Mouse (Mus musculus) kidney, embryonic 16.5 days (tissue): ENCODE results near the gene Smug1. TPM values are rescaled to one million over a fixed set of nuclear protein-coding genes. Genes with fewer than 3 reads are reported as not detected.

ENCODE experiments used
- ATAC-seq: fragments of 200-750 bp; cut with Nextera tagmentation; 2 replicates; pipeline ENCODE4 v1.8.0; 2017; ENCODE audit warnings: moderate TSS enrichment; ENCODE audit not compliant: low FRiP score, low TSS enrichment
- H3K27ac ChIP-seq: fragments of 300-500 bp; sonication (generic); 2 replicates; pipeline ENCODE4 v1.5.1; 2014; ENCODE audit warnings: low read length
- H3K27me3 ChIP-seq: fragments of 300-500 bp; sonication (generic); 2 replicates; pipeline ENCODE4 v1.6.1; 2014; ENCODE audit warnings: low read length, control low read depth, mixed read lengths; ENCODE audit not compliant: insufficient read depth
- H3K36me3 ChIP-seq: fragments of 300-500 bp; sonication (generic); 2 replicates; pipeline ENCODE4 v1.6.1; 2014; ENCODE audit warnings: low read length, control low read depth, mixed read lengths; ENCODE audit not compliant: insufficient read depth
- H3K4me1 ChIP-seq: fragments of 300-500 bp; sonication (generic); 2 replicates; pipeline ENCODE4 v1.6.1; 2014; ENCODE audit warnings: low read length, control low read depth, mixed read lengths; ENCODE audit not compliant: insufficient read depth
- H3K4me2 ChIP-seq: fragments of 300-500 bp; sonication (generic); replicated peaks from 2 replicates; pipeline ENCODE4 v1.6.1; 2014; ENCODE audit warnings: low read depth, low read length
- H3K4me3 ChIP-seq: fragments of 300-500 bp; sonication (generic); 2 replicates; pipeline ENCODE4 v1.5.1; 2014; ENCODE audit warnings: mild to moderate bottlenecking, low read length
- H3K9ac ChIP-seq: fragments of 300-500 bp; sonication (generic); replicated peaks from 2 replicates; pipeline ENCODE4 v1.6.1; 2014; ENCODE audit warnings: low read length
- H3K9me3 ChIP-seq: fragments of 300-500 bp; sonication (generic); 2 replicates; pipeline ENCODE4 v1.6.1; 2016; ENCODE audit warnings: low read length, control low read depth
- WGBS: fragments of 180-500 bp; shearing (Covaris S2); extraction: QIAGEN DNeasy Blood & Tissue Kit; methylation state at CpG from one replicate; pipeline ENCODE4 v1.1.7; 2014; 5-methylcytosine and 5-hydroxymethylcytosine counted together
- polyA plus RNA-seq: library from polyadenylated mRNA; unstranded; fragments of >200 nt; fragmentation: Nextera tagmentation; extraction: Ambion mirVana; gene quantifications from 2 replicates; pipeline ENCODE4 v1.2.1, GENCODE M21; 2015

Smug1 gene
- polyA plus RNA-seq, 1 experiment from 2014 or later = 19.8 TPM

GRCm38 (mm10) chr15:103190531-103191462 lies 23.9 kb upstream of the Smug1 start:
- Histone ChIP-seq H3K4me2 (no peak overlapping the region), H3K9me3 (no peaks in the 10 kb centered on the region), H3K27ac (peak overlapping the region; percentile 74), H3K27me3 (no peaks in the 10 kb centered on the region), H3K4me1 (peaks cover 23% of the 10 kb centered on the region), H3K9ac (no peak overlapping the region), H3K36me3 (peaks cover 5% of the 10 kb centered on the region), H3K4me3 (no peak overlapping the region)
- ATAC-seq = peak; percentile 67
- 17% methylated on average over 10 of the region's 10 CpGs for WGBS

- Histone ChIP-seq H3K36me3 (peaks cover 5% of the 10 kb centered on the region), H3K4me1 (peaks cover 23% of the 10 kb centered on the region), H3K4me3 (no peak overlapping the region), H3K9ac (no peak overlapping the region), H3K27me3 (no peaks in the 10 kb centered on the region), H3K4me2 (no peak overlapping the region), H3K27ac (peak overlapping the region; percentile 74), H3K9me3 (no peaks in the 10 kb centered on the region)
- ATAC-seq = peak; percentile 33
- 37% methylated on average over 7 of the region's 7 CpGs for WGBS
Measured at GRCm38 (mm10) chr15:103190083-103190482, 23.2 kb upstream of the Smug1 start.

- Histone ChIP-seq H3K4me2 (no peak overlapping the region), H3K4me1 (peaks cover 33% of the 10 kb centered on the region), H3K27ac (peak overlapping the region; percentile 2; the same call in 1 of the 2 replicates), H3K36me3 (peaks cover 5% of the 10 kb centered on the region), H3K9me3 (no peaks in the 10 kb centered on the region), H3K4me3 (no peak overlapping the region), H3K9ac (no peak overlapping the region), H3K27me3 (no peaks in the 10 kb centered on the region)
- no peak for ATAC-seq
- WGBS = 44% methylated on average over 6 of the region's 6 CpGs
Measured at GRCm38 (mm10) chr15:103187803-103188202, 20.9 kb upstream of the Smug1 start.

DNA sequence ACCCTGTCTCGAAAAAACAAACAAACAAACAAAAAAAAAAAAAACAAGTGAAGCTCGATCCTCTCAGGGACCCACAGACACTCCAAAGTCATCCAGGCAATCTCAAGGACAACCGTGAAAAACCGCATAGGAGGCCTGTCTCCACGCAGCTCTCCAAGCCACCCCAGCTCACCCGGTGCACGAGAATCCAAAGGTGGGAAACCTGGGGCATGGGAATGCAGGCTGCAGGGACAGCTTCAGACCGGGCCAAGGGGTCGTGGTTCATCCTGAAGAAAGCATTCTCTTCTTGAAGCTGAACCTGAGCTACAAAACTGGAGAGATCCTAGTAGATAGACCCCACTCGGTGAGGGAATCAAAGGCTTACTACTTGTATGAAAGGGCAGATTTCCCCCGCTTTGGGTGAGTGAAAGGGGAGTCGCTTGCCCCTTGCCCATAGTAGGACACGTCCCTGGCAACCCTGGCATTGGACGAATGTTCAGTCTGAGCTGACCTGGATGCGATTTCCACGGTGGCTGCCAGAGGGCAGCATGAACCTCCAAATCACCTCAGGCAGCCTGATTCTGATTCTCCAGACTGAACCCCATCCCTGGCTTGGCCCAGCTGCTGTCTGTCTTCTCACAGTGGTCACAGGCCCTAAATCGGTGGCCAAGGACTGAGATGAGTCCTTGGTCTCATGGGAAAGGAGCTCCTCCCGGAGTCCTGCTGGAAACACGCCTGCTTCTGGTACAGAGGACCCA lies 18.7 kb upstream of the Smug1 start:
- Histone ChIP-seq H3K4me3 (no peak overlapping the region), H3K9ac (no peak overlapping the region), H3K27ac (no peak overlapping the region), H3K36me3 (no peaks in the 10 kb centered on the region), H3K4me2 (no peak overlapping the region), H3K4me1 (peaks cover 27% of the 10 kb centered on the region), H3K9me3 (no peaks in the 10 kb centered on the region), H3K27me3 (no peaks in the 10 kb centered on the region)
- ATAC-seq = no peak
- 44% methylated on average over 18 of the region's 19 CpGs for WGBS

GRCm38 (mm10) chr15:103183651-103184610 lies 17.0 kb upstream of the Smug1 start:
- H3K4me1 ChIP-seq = peaks cover 24% of the 10 kb centered on the region
- no peaks in the 10 kb centered on the region for H3K36me3 ChIP-seq
- H3K9me3 ChIP-seq = no peaks in the 10 kb centered on the region
- ATAC-seq = peak; percentile 47; the same call in 1 of the 2 replicates
- peak overlapping the region; percentile 45 for H3K4me3 ChIP-seq
- H3K9ac ChIP-seq = peak overlapping the region; percentile 39; the same call in 1 of the 2 replicates
- peak overlapping the region; percentile 73 for H3K4me2 ChIP-seq
- 0 out of 2 replicates have a peak overlapping the region, but pooled peaks have one; percentile 4 for H3K27ac ChIP-seq
- no peaks in the 10 kb centered on the region for H3K27me3 ChIP-seq
- WGBS = 12% methylated on average over 25 of the region's 25 CpGs

- WGBS = 0% methylated on average over 21 of the region's 21 CpGs
- H3K9me3 ChIP-seq = no peaks in the 10 kb centered on the region
- H3K36me3 ChIP-seq = no peaks in the 10 kb centered on the region
- peak overlapping the region; percentile 58 for H3K9ac ChIP-seq
- peak overlapping the region; percentile 45 for H3K4me3 ChIP-seq
- no peaks in the 10 kb centered on the region for H3K27me3 ChIP-seq
- ATAC-seq = peak; percentile 25
- peaks cover 31% of the 10 kb centered on the region for H3K4me1 ChIP-seq
- peak overlapping the region; percentile 32; the same call in 1 of the 2 replicates for H3K27ac ChIP-seq
- H3K4me2 ChIP-seq = peak overlapping the region; percentile 73
Measured at GRCm38 (mm10) chr15:103183135-103183534, 16.2 kb upstream of the Smug1 start.

GRCm38 (mm10) chr15:103182166-103182790 lies 15.4 kb upstream of the Smug1 start:
- H3K9ac ChIP-seq = peak overlapping the region; percentile 58
- H3K27me3 ChIP-seq = no peaks in the 10 kb centered on the region
- peak overlapping the region; percentile 73 for H3K4me2 ChIP-seq
- H3K9me3 ChIP-seq = no peaks in the 10 kb centered on the region
- WGBS = 0% methylated on average over 42 of the region's 48 CpGs
- peak overlapping the region; percentile 45 for H3K4me3 ChIP-seq
- no peaks in the 10 kb centered on the region for H3K36me3 ChIP-seq
- H3K4me1 ChIP-seq = peaks cover 40% of the 10 kb centered on the region
- H3K27ac ChIP-seq = no peak overlapping the region
- peak; percentile 44 for ATAC-seq

GRCm38 (mm10) chr15:103180406-103180805 lies 13.5 kb upstream of the Smug1 start:
- Histone ChIP-seq H3K27ac (no peak overlapping the region), H3K36me3 (no peaks in the 10 kb centered on the region), H3K4me1 (peaks cover 47% of the 10 kb centered on the region), H3K9ac (no peak overlapping the region), H3K4me2 (no peak overlapping the region), H3K4me3 (no peak overlapping the region), H3K27me3 (0 out of 2 replicates have a peak, but pooled peaks cover 9% of the 10 kb centered on the region), H3K9me3 (no peaks in the 10 kb centered on the region)
- ATAC-seq = no peak

DNA sequence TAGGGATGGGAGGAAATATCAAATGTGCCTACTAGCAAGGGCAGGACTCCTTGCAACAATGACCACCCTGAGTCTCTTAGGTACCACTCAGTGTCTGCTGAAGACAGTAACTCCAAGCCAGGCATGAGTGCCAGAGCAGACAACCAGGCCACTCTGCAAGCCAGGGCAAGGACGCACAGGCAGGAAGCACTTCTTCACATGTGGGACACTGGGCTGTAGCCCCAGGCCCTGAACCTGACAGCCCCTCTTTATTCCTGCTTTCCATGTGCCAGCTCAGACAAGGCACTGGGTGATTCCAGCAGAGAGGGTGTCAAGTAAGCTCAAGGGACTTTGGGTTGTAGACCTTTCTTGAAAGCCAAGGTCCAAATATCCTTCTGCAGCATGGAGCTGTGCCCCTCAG lies 11.9 kb upstream of the Smug1 start:
- no peak overlapping the region for H3K4me3 ChIP-seq
- peaks cover 21% of the 10 kb centered on the region for H3K27me3 ChIP-seq

More for the DNA sequence above, 11.9 kb upstream of the Smug1 start:
- H3K27ac ChIP-seq = 0 out of 2 replicates have a peak overlapping the region, but pooled peaks have one; percentile 11
- no peaks in the 10 kb centered on the region for H3K36me3 ChIP-seq
- ATAC-seq = no peak
- 81% methylated on average over 1 of the region's 1 CpGs for WGBS
- H3K4me1 ChIP-seq = peaks cover 44% of the 10 kb centered on the region
- no peaks in the 10 kb centered on the region for H3K9me3 ChIP-seq
- H3K9ac ChIP-seq = no peak overlapping the region
- H3K4me2 ChIP-seq = no peak overlapping the region
